Mouse (Mus musculus): ENCODE measurements around the gene Cers6. TPM values are rescaled to one million over a fixed set of nuclear protein-coding genes. Genes with fewer than 3 reads are reported as not detected.

The Cers6 gene
- 28.4 and 28.8 TPM in 2 replicates for polyA plus RNA-seq (2016; fragmentation: Nextera tagmentation; extraction: Ambion mirVana)

- peak; percentile 98 for DNase-seq (ENCODE audit: low spot score)
- peak within 1 kb of the TSS; percentile 85 for H3K4me3 ChIP-seq
- peaks cover 15% of the 10 kb centered on the region for H3K27me3 ChIP-seq (replicated peaks; ENCODE audit: low read depth, poor library complexity, severe bottlenecking)
- no peaks in the 10 kb centered on the region for H3K36me3 ChIP-seq (replicated peaks)
- H3K9me3 ChIP-seq: no peaks in the 10 kb centered on the region
- peaks cover 29% of the 10 kb centered on the region for H3K4me1 ChIP-seq
- peak within 1 kb of the TSS; percentile 94 for H3K27ac ChIP-seq (replicated peaks)
- WGBS: under 1% methylated on average over 53 of the region's 53 CpGs
These were observed at the start of gene Cers6 for GRCm38 (mm10) chr2:68860904-68861685. Gene Cers6 (plus strand): TSS chr2:68861441.

GRCm38 (mm10) chr2:68814409-68814808, 46.8 kb upstream of the Cers6 start:
- no peak overlapping the region for H3K27ac ChIP-seq (replicated peaks)
- peaks cover 5% of the 10 kb centered on the region for H3K4me1 ChIP-seq
- H3K9me3 ChIP-seq: no peaks in the 10 kb centered on the region
- no peaks in the 10 kb centered on the region for H3K36me3 ChIP-seq (replicated peaks)
- no peak for DNase-seq (ENCODE audit: low spot score)
- H3K4me3 ChIP-seq: no peak overlapping the region
- H3K27me3 ChIP-seq (replicated peaks; ENCODE audit: low read depth, poor library complexity, severe bottlenecking): no peaks in the 10 kb centered on the region
- WGBS: 41% methylated on average over 2 of the region's 2 CpGs

- no peak for DNase-seq (ENCODE audit: low spot score)
- WGBS: 82% methylated on average over 4 of the region's 4 CpGs
- H3K9me3 ChIP-seq: no peaks in the 10 kb centered on the region
- no peaks in the 10 kb centered on the region for H3K27me3 ChIP-seq (replicated peaks; ENCODE audit: low read depth, poor library complexity, severe bottlenecking)
- no peaks in the 10 kb centered on the region for H3K36me3 ChIP-seq (replicated peaks)
- H3K27ac ChIP-seq (replicated peaks): no peak overlapping the region
- H3K4me1 ChIP-seq: peaks cover 16% of the 10 kb centered on the region
- no peak overlapping the region for H3K4me3 ChIP-seq
These were observed 42.2 kb upstream of the Cers6 start for GRCm38 (mm10) chr2:68819040-68819439.

- H3K4me3 ChIP-seq: no peak overlapping the region
- H3K27ac ChIP-seq (replicated peaks): no peak overlapping the region
- no peaks in the 10 kb centered on the region for H3K27me3 ChIP-seq (replicated peaks; ENCODE audit: low read depth, poor library complexity, severe bottlenecking)
- DNase-seq (ENCODE audit: low spot score): no peak
- no peaks in the 10 kb centered on the region for H3K36me3 ChIP-seq (replicated peaks)
- H3K4me1 ChIP-seq: peaks cover 11% of the 10 kb centered on the region
- no peaks in the 10 kb centered on the region for H3K9me3 ChIP-seq
- WGBS: 80% methylated on average over 4 of the region's 4 CpGs
These were observed 38.9 kb upstream of the Cers6 start for GRCm38 (mm10) chr2:68822152-68822887.

GRCm38 (mm10) chr2:68825326-68826020, 35.8 kb upstream of the Cers6 start:
- H3K27me3 ChIP-seq (replicated peaks; ENCODE audit: low read depth, poor library complexity, severe bottlenecking): no peaks in the 10 kb centered on the region
- no peaks in the 10 kb centered on the region for H3K9me3 ChIP-seq
- WGBS: 68% methylated on average over 7 of the region's 7 CpGs
- no peak overlapping the region for H3K27ac ChIP-seq (replicated peaks)
- H3K4me1 ChIP-seq: peaks cover 11% of the 10 kb centered on the region
- DNase-seq (ENCODE audit: low spot score): no peak
- H3K36me3 ChIP-seq (replicated peaks): no peaks in the 10 kb centered on the region
- H3K4me3 ChIP-seq: no peak overlapping the region

GRCm38 (mm10) chr2:68843330-68843729, 17.9 kb upstream of the Cers6 start:
- WGBS: 88% methylated on average over 5 of the region's 5 CpGs
- H3K36me3 ChIP-seq (replicated peaks): no peaks in the 10 kb centered on the region
- no peak overlapping the region for H3K4me3 ChIP-seq
- H3K4me1 ChIP-seq: no peaks in the 10 kb centered on the region
- DNase-seq (ENCODE audit: low spot score): no peak
- no peaks in the 10 kb centered on the region for H3K9me3 ChIP-seq
- H3K27ac ChIP-seq (replicated peaks): no peak overlapping the region
- no peaks in the 10 kb centered on the region for H3K27me3 ChIP-seq (replicated peaks; ENCODE audit: low read depth, poor library complexity, severe bottlenecking)

GRCm38 (mm10) chr2:68844530-68844929, 16.7 kb upstream of the Cers6 start:
- no peak overlapping the region for H3K27ac ChIP-seq (replicated peaks)
- H3K4me1 ChIP-seq: peaks cover 5% of the 10 kb centered on the region; the same call in 1 of the 2 replicates
- no peak for DNase-seq (ENCODE audit: low spot score)
- no peaks in the 10 kb centered on the region for H3K27me3 ChIP-seq (replicated peaks; ENCODE audit: low read depth, poor library complexity, severe bottlenecking)
- H3K36me3 ChIP-seq (replicated peaks): no peaks in the 10 kb centered on the region
- WGBS: 98% methylated on average over 2 of the region's 2 CpGs
- no peak overlapping the region for H3K4me3 ChIP-seq
- H3K9me3 ChIP-seq: no peaks in the 10 kb centered on the region

- Histone ChIP-seq H3K27me3 (replicated peaks; ENCODE audit: low read depth, poor library complexity, severe bottlenecking) (no peaks in the 10 kb centered on the region), H3K9me3 (no peaks in the 10 kb centered on the region), H3K4me1 (peaks cover 5% of the 10 kb centered on the region; the same call in 1 of the 2 replicates), H3K4me3 (no peak overlapping the region), H3K27ac (replicated peaks) (no peak overlapping the region), H3K36me3 (replicated peaks) (no peaks in the 10 kb centered on the region)
- 84% methylated on average over 13 of the region's 13 CpGs for WGBS
- DNase-seq (ENCODE audit: low spot score): no peak
These were observed 16.1 kb upstream of the Cers6 start for GRCm38 (mm10) chr2:68845002-68845740.

GRCm38 (mm10) chr2:68860391-68860790, 850 bp upstream of the Cers6 start:
- no peaks in the 10 kb centered on the region for H3K9me3 ChIP-seq
- H3K27ac ChIP-seq (replicated peaks): no peak overlapping the region
- WGBS: 58% methylated on average over 2 of the region's 2 CpGs
- no peaks in the 10 kb centered on the region for H3K36me3 ChIP-seq (replicated peaks)
- no peak for DNase-seq (ENCODE audit: low spot score)
- H3K27me3 ChIP-seq (replicated peaks; ENCODE audit: low read depth, poor library complexity, severe bottlenecking): peaks cover 15% of the 10 kb centered on the region
- peaks cover 29% of the 10 kb centered on the region for H3K4me1 ChIP-seq
- H3K4me3 ChIP-seq: peak overlapping the region; percentile 85; the same call in 1 of the 2 replicates

- Histone ChIP-seq H3K27me3 (replicated peaks; ENCODE audit: low read depth, poor library complexity, severe bottlenecking) (peaks cover 15% of the 10 kb centered on the region), H3K9me3 (no peaks in the 10 kb centered on the region), H3K27ac (replicated peaks) (peak overlapping the region; percentile 94), H3K4me1 (peaks cover 29% of the 10 kb centered on the region), H3K4me3 (peak overlapping the region; percentile 85), H3K36me3 (replicated peaks) (no peaks in the 10 kb centered on the region)
- DNase-seq (ENCODE audit: low spot score): peak; percentile 77
- under 1% methylated on average over 64 of the region's 64 CpGs for WGBS
These were observed 651 bp downstream of the Cers6 start for GRCm38 (mm10) chr2:68861721-68862463.

GRCm38 (mm10) chr2:68862464-68863266, 1.4 kb downstream of the Cers6 start:
- Histone ChIP-seq H3K27ac (replicated peaks) (peak overlapping the region; percentile 94), H3K27me3 (replicated peaks; ENCODE audit: low read depth, poor library complexity, severe bottlenecking) (peaks cover 15% of the 10 kb centered on the region), H3K4me1 (peaks cover 35% of the 10 kb centered on the region), H3K4me3 (peak overlapping the region; percentile 85), H3K36me3 (replicated peaks) (no peaks in the 10 kb centered on the region), H3K9me3 (no peaks in the 10 kb centered on the region)
- DNase-seq (ENCODE audit: low spot score): no peak
- WGBS: 4% methylated on average over 15 of the region's 15 CpGs

Data from embryonic facial prominence, embryonic 10.5 days (tissue).